Mouse (Mus musculus) embryonic fibroblast, embryonic 13.5 days (primary cell): ENCODE results near the gene AW549877. TPM values are rescaled to one million over a fixed set of nuclear protein-coding genes. Genes with fewer than 3 reads are reported as not detected.

Experiments
- H3K27ac ChIP-seq: 2 replicates; pipeline ENCODE4 v1.5.1; 2012; ENCODE audit warnings: low read length, control low read depth, inconsistent platforms; ENCODE audit not compliant: insufficient read depth
- H3K4me1 ChIP-seq: 2 replicates; pipeline ENCODE4 v1.6.1; 2011; ENCODE audit warnings: low read length; ENCODE audit not compliant: control insufficient read depth, insufficient read depth
- H3K4me3 ChIP-seq: 2 replicates; pipeline ENCODE4 v1.5.1; 2011; ENCODE audit warnings: mild to moderate bottlenecking, control low read depth, low read length; ENCODE audit not compliant: insufficient read depth
- CTCF ChIP-seq: IDR thresholded peaks from 2 replicates; pipeline ENCODE4 v1.5.1; 2011; ENCODE audit warnings: mild to moderate bottlenecking, control low read depth, low read length, moderate library complexity, borderline replicate concordance; ENCODE audit not compliant: insufficient read depth
- POLR2A ChIP-seq: IDR thresholded peaks from 2 replicates; pipeline ENCODE4 v1.6.1; 2011; ENCODE audit warnings: low read depth, mild to moderate bottlenecking, control low read depth, low read length, moderate library complexity
- polyA plus RNA-seq: library from polyadenylated mRNA; stranded (reverse); fragments of >200 nt; gene quantifications from 2 replicates; pipeline ENCODE4 v1.2.4, GENCODE M21; 2011; ENCODE audit warnings: low read depth; ENCODE audit not compliant: missing spikeins, insufficient read length

Gene AW549877
- polyA plus RNA-seq, 1 experiment: 66.2 TPM

DNA sequence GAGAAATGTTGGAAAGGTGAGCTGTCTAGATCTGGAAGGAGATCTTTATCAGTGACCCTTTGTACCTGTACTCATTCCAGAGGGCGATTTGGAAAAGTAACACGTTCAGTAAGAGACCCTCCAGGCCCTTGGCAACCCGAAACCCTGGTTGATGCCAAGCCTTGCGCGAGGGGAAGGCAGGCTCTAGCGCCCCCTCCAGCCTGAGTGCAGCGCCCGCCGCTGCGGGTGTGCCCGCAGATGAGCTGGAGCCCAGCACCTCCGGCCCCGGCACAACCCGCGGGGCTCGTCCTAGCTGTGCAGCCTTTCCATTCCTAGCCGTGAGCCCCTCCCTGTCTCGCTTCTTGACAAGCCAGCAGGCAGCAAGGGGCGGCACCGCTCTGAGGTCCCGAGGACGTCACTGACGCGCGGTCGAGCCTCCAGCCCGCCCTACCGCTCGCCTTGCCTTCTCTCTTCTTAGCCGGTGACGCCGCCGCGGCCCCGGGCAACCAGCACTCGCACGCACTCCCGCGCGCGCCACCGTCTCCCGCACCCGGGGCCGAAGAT lies 30.8 kb upstream of the AW549877 start, which contains the start of gene Oxct1:
Oxct1 (plus strand) TSS at position 153 of the 543 bp plus-strand sequence.
- TF ChIP-seq POLR2A (peak; percentile 49), CTCF (peak; percentile 50; the same call in 1 of the 2 replicates)
- peak within 1 kb of the TSS; percentile 78 for H3K27ac ChIP-seq
- peak within 1 kb of the TSS; percentile 71 for H3K4me3 ChIP-seq
- peaks cover 4% of the 10 kb centered on the region; the same call in 1 of the 2 replicates for H3K4me1 ChIP-seq

DNA sequence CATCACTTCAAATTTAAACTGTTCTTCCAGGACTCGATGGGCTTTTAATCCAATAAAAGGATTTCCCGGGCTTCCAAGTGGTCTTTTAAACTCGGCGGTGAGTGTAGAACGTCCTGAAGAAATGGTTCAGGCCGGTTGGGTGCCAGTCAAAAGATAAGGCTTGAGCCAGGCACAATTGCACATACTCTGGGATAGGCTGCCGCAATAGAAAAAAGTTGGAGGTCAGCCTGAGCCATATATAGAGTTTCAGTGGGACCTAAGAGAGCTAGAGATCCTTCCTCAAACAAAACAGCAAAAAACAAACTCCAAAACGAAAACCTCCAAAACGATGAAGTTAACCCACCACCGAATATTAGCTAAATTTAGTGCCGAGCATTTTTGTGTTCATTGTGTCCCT lies 30.0 kb upstream of the AW549877 start:
- Histone ChIP-seq H3K4me1 (peaks cover 4% of the 10 kb centered on the region; the same call in 1 of the 2 replicates), H3K27ac (peak overlapping the region; percentile 78), H3K4me3 (peak overlapping the region; percentile 71; the same call in 1 of the 2 replicates)
- TF ChIP-seq POLR2A: no peak

DNA sequence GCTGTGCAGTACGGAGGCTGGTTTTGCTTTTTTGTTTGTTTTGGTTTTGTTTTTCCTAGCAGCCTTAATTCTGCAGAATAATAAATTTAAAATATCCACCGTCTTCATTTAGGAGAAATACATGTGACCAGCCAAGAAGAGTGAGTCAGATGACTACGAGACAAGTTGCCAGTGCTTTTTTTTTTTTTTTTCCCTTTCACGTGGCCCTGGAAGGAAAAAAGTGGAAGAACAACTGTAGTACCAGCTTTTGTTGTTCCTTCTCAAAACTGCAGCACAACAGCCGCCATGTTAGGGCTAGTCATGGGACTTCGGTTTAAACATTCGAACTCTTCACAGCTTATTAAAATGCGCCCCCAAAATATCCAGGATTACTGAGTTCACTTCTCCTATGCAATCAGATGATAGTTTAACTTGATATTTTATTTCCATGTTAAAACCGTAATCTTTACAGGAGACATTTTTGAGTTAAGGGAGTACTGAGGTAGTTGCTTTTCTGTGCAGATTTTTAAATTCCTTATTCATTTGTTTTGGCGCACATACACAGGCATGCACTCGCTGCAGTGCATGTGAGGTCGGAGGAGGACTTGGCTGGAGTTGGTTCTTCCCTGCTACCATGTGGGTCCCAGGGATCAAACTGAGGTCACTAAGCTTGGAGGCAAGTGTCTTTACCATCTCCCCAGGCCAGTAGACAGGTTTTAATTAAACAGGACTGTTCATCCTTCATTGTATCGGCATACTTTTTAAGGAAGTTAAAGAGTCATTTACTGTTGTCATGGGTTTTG lies 29.4 kb upstream of the AW549877 start:
- TF ChIP-seq CTCF: no peak
- TF ChIP-seq POLR2A: no peak
- H3K4me3 ChIP-seq: no peak overlapping the region
- H3K27ac ChIP-seq: no peak overlapping the region
- H3K4me1 ChIP-seq: peaks cover 4% of the 10 kb centered on the region; the same call in 1 of the 2 replicates

DNA sequence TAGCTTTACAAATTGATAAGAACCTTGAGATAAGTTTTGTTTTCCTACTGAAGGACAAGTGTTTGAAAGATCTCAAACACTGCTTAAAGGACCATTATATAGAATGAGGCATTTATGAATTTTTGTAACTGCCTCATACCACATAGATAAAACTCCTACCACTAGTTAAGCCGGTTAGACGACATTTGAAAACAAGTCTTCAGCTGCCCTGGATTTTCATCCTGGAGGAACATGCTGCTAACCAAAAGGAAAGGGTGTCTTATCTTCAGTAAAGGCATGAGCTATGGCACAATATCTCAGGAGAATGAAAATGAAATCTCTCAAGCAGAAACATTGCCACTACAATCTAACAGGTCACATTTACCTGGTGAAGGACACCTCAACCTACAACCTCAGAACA lies 28.2 kb upstream of the AW549877 start:
- Histone ChIP-seq H3K4me3 (no peak overlapping the region), H3K4me1 (peaks cover 4% of the 10 kb centered on the region; the same call in 1 of the 2 replicates), H3K27ac (no peak overlapping the region)
- no peak for TF ChIP-seq POLR2A
- no peak for TF ChIP-seq CTCF

DNA sequence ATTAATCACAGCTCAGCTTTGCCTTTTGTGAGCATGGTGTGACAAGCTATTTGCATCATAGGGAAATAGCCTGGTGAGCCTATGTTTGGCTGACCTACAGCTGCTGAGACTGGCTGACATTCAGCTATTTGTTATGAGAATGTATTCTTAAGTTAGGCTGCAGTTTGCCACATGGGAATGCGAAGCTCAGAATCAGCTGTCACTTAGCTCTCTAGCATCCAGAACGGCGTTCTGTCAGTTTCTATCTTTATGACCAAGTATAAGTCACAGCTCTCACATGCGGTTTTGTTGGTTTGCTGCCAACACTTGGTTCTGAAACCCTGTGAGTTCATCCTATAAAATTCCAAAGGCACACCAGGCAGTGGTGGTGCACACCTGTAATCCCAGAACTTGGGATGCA lies 25.2 kb upstream of the AW549877 start:
- no peak overlapping the region for H3K27ac ChIP-seq
- H3K4me3 ChIP-seq: no peak overlapping the region
- peaks cover 3% of the 10 kb centered on the region; the same call in 1 of the 2 replicates for H3K4me1 ChIP-seq
- TF ChIP-seq POLR2A (no peak), CTCF (no peak)

DNA sequence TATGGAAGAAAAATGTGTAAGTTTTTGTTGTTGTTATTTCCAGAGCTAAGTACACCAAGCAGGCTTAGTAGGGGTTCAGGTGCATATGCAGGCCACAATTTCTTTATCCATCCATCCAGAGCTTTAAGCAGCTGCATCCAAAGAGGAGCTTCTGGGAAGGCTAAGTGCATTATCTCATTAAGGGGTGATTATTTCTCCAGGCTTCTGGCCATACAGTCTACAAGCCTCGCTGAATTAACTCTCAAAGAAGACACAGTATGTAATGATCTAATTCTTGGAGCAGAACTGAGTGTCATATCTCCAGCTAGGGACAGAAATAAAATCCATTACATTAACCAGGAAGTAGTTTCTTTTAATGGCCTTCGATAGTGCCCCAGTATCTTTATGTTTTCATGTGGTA lies 18.3 kb upstream of the AW549877 start:
- TF ChIP-seq CTCF: no peak
- no peak for TF ChIP-seq POLR2A
- H3K4me3 ChIP-seq: no peak overlapping the region
- H3K27ac ChIP-seq: no peak overlapping the region
- no peaks in the 10 kb centered on the region for H3K4me1 ChIP-seq

DNA sequence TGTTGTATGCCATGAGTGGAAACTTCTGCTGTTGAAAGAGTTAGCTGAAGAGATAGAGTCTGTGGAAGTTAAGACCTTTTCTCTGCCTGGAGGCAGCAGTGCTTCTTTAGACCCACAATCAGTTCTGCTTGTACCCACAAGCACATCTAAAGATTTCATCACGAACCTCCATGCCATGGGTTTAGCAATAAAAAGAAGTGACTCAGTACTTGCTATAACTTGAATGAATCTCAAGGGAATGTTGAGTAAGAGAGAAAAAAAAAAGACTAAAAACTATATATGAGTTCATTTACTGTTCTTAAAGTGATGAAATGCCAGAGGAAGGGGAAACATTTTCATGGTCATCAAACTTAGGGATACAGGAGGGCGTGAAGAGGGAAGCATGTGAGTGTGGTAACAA lies 5.0 kb upstream of the AW549877 start:
- TF ChIP-seq POLR2A: no peak
- no peak for TF ChIP-seq CTCF
- H3K4me3 ChIP-seq: no peak overlapping the region
- no peak overlapping the region for H3K27ac ChIP-seq
- H3K4me1 ChIP-seq: peaks cover 5% of the 10 kb centered on the region; the same call in 1 of the 2 replicates

DNA sequence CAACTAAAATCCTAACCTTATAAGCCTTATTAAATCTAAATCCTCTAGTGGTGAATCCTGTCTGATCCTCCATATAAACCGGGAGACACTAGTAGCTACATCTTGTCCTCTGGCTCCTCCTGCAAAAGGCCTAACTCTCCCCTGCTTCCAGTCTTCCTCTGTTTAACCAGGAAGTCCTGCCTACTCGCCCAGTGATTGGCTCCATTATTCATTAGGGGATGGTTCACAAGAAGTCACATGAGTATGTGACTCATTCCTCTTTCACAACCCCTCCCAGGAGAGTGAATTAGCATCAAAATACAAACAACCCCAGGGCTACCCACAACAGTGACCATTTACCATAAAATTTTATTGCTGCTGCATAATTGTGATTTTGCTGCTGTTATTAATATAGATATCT lies 3.6 kb upstream of the AW549877 start:
- Histone ChIP-seq H3K4me1 (peaks cover 5% of the 10 kb centered on the region; the same call in 1 of the 2 replicates), H3K27ac (no peak overlapping the region), H3K4me3 (no peak overlapping the region)
- TF ChIP-seq POLR2A: no peak
- no peak for TF ChIP-seq CTCF

DNA sequence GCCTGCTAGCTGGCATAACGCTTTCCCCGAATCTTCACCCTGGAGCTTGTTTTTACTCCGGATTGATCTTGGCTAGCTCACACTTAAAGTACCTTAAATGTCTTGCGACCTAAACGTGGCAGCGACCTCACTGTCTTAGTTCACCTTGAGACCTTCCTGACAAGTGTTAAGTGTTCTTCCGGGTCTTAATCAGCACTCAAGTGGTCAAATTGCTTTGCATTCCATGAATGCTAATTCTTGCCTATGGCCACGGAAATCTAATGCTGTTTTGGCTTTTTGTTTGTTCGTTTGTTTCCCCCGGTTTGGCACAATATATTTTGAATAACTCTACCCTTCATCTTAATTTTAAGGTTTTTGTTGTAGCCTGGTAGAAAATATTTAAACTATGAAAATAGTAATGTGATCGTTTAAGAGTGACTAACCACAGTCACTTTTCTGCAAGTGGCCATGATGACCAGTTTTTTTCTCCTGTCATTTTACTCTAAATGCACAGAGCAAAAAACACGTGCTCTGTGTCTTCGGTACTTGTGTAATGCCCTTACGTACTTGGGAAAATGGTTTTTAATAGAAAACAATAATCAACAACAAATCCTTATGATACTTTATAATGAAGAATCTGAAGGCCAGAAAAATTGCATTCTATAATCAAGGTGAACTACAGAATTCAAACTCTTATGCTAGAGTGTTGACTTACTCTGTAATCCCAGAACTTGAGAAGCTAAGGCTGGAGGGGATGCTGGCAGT lies 895 bp upstream of the AW549877 start:
- H3K4me3 ChIP-seq: peak overlapping the region; percentile 68
- peak overlapping the region; percentile 96 for H3K27ac ChIP-seq
- no peak for TF ChIP-seq CTCF
- no peak; the same call in 1 of the 2 replicates for TF ChIP-seq POLR2A
- peaks cover 5% of the 10 kb centered on the region; the same call in 1 of the 2 replicates for H3K4me1 ChIP-seq
